Mouse (Mus musculus) ES-Bruce4 (cell line): Measurements from ENCODE around the gene Mast4. TPM values are rescaled to one million over a fixed set of nuclear protein-coding genes. Genes with fewer than 3 reads are reported as not detected.

Experiments
- H3K27ac ChIP-seq: 2 replicates; pipeline ENCODE4 v1.5.1; 2012; ENCODE audit warnings: low read length, inconsistent platforms; ENCODE audit not compliant: insufficient read depth
- H3K27me3 ChIP-seq: 2 replicates; pipeline ENCODE4 v1.6.1; 2012; ENCODE audit warnings: mild to moderate bottlenecking, low read length, inconsistent platforms; ENCODE audit not compliant: control insufficient read depth, poor library complexity, insufficient read depth, severe bottlenecking
- H3K36me3 ChIP-seq: 2 replicates; pipeline ENCODE4 v1.6.1; 2012; ENCODE audit warnings: inconsistent platforms, mild to moderate bottlenecking, low read length, moderate library complexity; ENCODE audit not compliant: control insufficient read depth, poor library complexity, insufficient read depth, severe bottlenecking
- H3K4me1 ChIP-seq: one replicate; pipeline ENCODE4 v1.8.1; 2011; ENCODE audit warnings: low read length; ENCODE audit not compliant: control insufficient read depth, insufficient read depth
- H3K4me3 ChIP-seq: 2 replicates; pipeline ENCODE4 v1.5.1; 2011; ENCODE audit warnings: low read depth, mild to moderate bottlenecking, low read length
- H3K9ac ChIP-seq: 2 replicates; pipeline ENCODE4 v1.6.1; 2012; ENCODE audit warnings: low read depth, mild to moderate bottlenecking, inconsistent platforms; ENCODE audit not compliant: poor library complexity, severe bottlenecking
- H3K9me3 ChIP-seq: replicated peaks from 2 replicates; pipeline ENCODE4 v1.6.1; 2012; ENCODE audit warnings: mild to moderate bottlenecking, low read length, inconsistent platforms; ENCODE audit not compliant: control insufficient read depth, poor library complexity, insufficient read depth, severe bottlenecking
- CTCF ChIP-seq: IDR thresholded peaks from one replicate; pipeline ENCODE4 v1.8.1; 2011; ENCODE audit warnings: low read depth, low read length
- EP300 ChIP-seq: IDR thresholded peaks from 2 replicates; pipeline ENCODE4 v1.6.1; 2011; ENCODE audit warnings: low read depth, low read length; ENCODE audit not compliant: insufficient read depth
- POLR2A ChIP-seq: IDR thresholded peaks from one replicate; pipeline ENCODE4 v1.8.1; 2011; ENCODE audit warnings: low read length; ENCODE audit not compliant: insufficient read depth
- polyA plus RNA-seq: library from polyadenylated mRNA; stranded (reverse); fragments of >200 nt; gene quantifications from 2 replicates; pipeline ENCODE4 v1.2.4, GENCODE M21; 2011; ENCODE audit warnings: low read depth; ENCODE audit not compliant: missing spikeins, insufficient read depth, insufficient read length

The Mast4 gene
- polyA plus RNA-seq, 1 experiment: 25.3 TPM

- Histone ChIP-seq H3K4me3 (no peak overlapping the region), H3K9me3 (no peaks in the 10 kb centered on the region), H3K36me3 (no peaks in the 10 kb centered on the region), H3K27ac (no peak overlapping the region), H3K27me3 (no peaks in the 10 kb centered on the region), H3K4me1 (no peaks in the 10 kb centered on the region), H3K9ac (no peak overlapping the region)
- TF ChIP-seq CTCF (no peak), EP300 (no peak), POLR2A (no peak)
Observed at GRCm38 (mm10) chr13:103206644-103207043, 127.7 kb downstream of the Mast4 start.

- TF ChIP-seq POLR2A (no peak), CTCF (no peak), EP300 (no peak)
- Histone ChIP-seq H3K4me3 (no peak overlapping the region), H3K27ac (no peak overlapping the region), H3K36me3 (no peaks in the 10 kb centered on the region), H3K9ac (no peak overlapping the region), H3K9me3 (no peaks in the 10 kb centered on the region), H3K27me3 (no peaks in the 10 kb centered on the region), H3K4me1 (no peaks in the 10 kb centered on the region)
Observed at GRCm38 (mm10) chr13:103205191-103205590, 129.1 kb downstream of the Mast4 start.

GRCm38 (mm10) chr13:103203376-103203895 lies 130.9 kb downstream of the Mast4 start:
- no peak overlapping the region for H3K4me3 ChIP-seq
- no peak overlapping the region for H3K27ac ChIP-seq
- no peak overlapping the region for H3K9ac ChIP-seq
- H3K4me1 ChIP-seq: peaks cover 3% of the 10 kb centered on the region
- TF ChIP-seq EP300 (no peak), CTCF (no peak), POLR2A (no peak)
- H3K36me3 ChIP-seq: no peaks in the 10 kb centered on the region
- H3K9me3 ChIP-seq: no peaks in the 10 kb centered on the region
- H3K27me3 ChIP-seq: no peaks in the 10 kb centered on the region

GRCm38 (mm10) chr13:103201016-103201760 lies 133.1 kb downstream of the Mast4 start:
- Histone ChIP-seq H3K36me3 (no peaks in the 10 kb centered on the region), H3K4me3 (no peak overlapping the region), H3K27ac (no peak overlapping the region), H3K4me1 (peaks cover 3% of the 10 kb centered on the region), H3K9ac (no peak overlapping the region), H3K9me3 (no peaks in the 10 kb centered on the region), H3K27me3 (no peaks in the 10 kb centered on the region)
- TF ChIP-seq CTCF: no peak

- no peaks in the 10 kb centered on the region for H3K27me3 ChIP-seq
- no peak overlapping the region for H3K27ac ChIP-seq
- no peak overlapping the region for H3K4me3 ChIP-seq
- H3K9me3 ChIP-seq: no peaks in the 10 kb centered on the region
- no peak overlapping the region for H3K9ac ChIP-seq
- no peaks in the 10 kb centered on the region for H3K36me3 ChIP-seq
- TF ChIP-seq CTCF (no peak), POLR2A (no peak), EP300 (no peak)
- H3K4me1 ChIP-seq: peaks cover 3% of the 10 kb centered on the region
Observed at GRCm38 (mm10) chr13:103199823-103200660, 134.3 kb downstream of the Mast4 start.
